ENCODE assay signal across 11 mouse cellular contexts in genomic region chr13:50031757-50032156, GRCm38 (mm10).
DNase-seq lines count a peak whose midpoint lies in the region; ATAC-seq and TF ChIP-seq lines count a peak whose summit lies in the region.
"Had no signal": no experiment of that assay in that cellular context is flagged by ENCODE, and none has a peak within 500 bp of the region (broad histone marks: within the 10 kb centered on the region; RNA-seq: fewer than 3 reads in every experiment).

No protein-coding gene starts in this region.

- H3K27ac ChIP-seq in liver, postnatal 0 days (ENCODE audit: low read depth), result no peak overlapping the region
- no peak overlapping the region for H3K27ac ChIP-seq in liver, embryonic 11.5 days (ENCODE audit: low read depth, low read length)
- H3K27ac ChIP-seq: embryonic facial prominence, embryonic 10.5 days; hindbrain, embryonic 15.5 days had no signal

- ATAC-seq in liver, postnatal 0 days, result no peak
- no peak for ATAC-seq in liver, embryonic 11.5 days (replicated peaks; ENCODE audit: low FRiP score)

- peak; percentile 17 for DNase-seq in gastrocnemius, postnatal 14 days
- no peak for DNase-seq in gastrocnemius, adult 8-10 months (ENCODE audit: low spot score in 2 of 2)
- DNase-seq in liver, postnatal 0 days, result peak; percentile 35
- no peak for DNase-seq in liver, embryonic 11.5 days (ENCODE audit: low spot score)
- DNase-seq in R1 (ENCODE audit: low read depth, low spot score), result peak; percentile 57
- DNase-seq in kidney, postnatal 4 days, result peak; percentile 14 to 33
- no peak for DNase-seq in gastrocnemius, adult 18-20 months (ENCODE audit: low spot score)
- no peak for DNase-seq in layer of hippocampus, postnatal 36 days

- no peak overlapping the region for H3K4me2 ChIP-seq in liver, postnatal 0 days (ENCODE audit: low read depth, low read length)
- no peak overlapping the region for H3K4me2 ChIP-seq in liver, embryonic 11.5 days
- H3K4me2 ChIP-seq: hindbrain, embryonic 15.5 days had no signal

- H3K4me1 ChIP-seq in liver, postnatal 0 days (ENCODE audit: insufficient read depth), result no peaks in the 10 kb centered on the region
- H3K4me1 ChIP-seq in liver, embryonic 11.5 days (replicated peaks; ENCODE audit: control insufficient read depth, insufficient read depth, low read length), result no peaks in the 10 kb centered on the region
- H3K4me1 ChIP-seq: embryonic facial prominence, embryonic 10.5 days; hindbrain, embryonic 15.5 days; megakaryocyte, embryonic 14.5 days had no signal

- no peaks in the 10 kb centered on the region for H3K36me3 ChIP-seq in liver, postnatal 0 days (replicated peaks; ENCODE audit: insufficient read depth, low read length)
- no peaks in the 10 kb centered on the region for H3K36me3 ChIP-seq in liver, embryonic 11.5 days (ENCODE audit: control insufficient read depth, insufficient read depth, low read length)
- H3K36me3 ChIP-seq: embryonic facial prominence, embryonic 10.5 days; hindbrain, embryonic 15.5 days had no signal

- H3K4me3 ChIP-seq in liver, postnatal 0 days (ENCODE audit: low read depth, low read length), result no peak overlapping the region
- no peak overlapping the region for H3K4me3 ChIP-seq in liver, embryonic 11.5 days (ENCODE audit: low read depth, low read length)
- H3K4me3 ChIP-seq: embryonic facial prominence, embryonic 10.5 days; hindbrain, embryonic 15.5 days; megakaryocyte, embryonic 14.5 days had no signal

- H3K9me3 ChIP-seq in liver, postnatal 0 days (ENCODE audit: low read length), result no peaks in the 10 kb centered on the region
- H3K9me3 ChIP-seq in liver, embryonic 11.5 days (ENCODE audit: control insufficient read depth, low read length), result no peaks in the 10 kb centered on the region
- H3K9me3 ChIP-seq: hindbrain, embryonic 15.5 days had no signal

- H3K9ac ChIP-seq in liver, postnatal 0 days (replicated peaks), result no peak overlapping the region
- no peak overlapping the region for H3K9ac ChIP-seq in liver, embryonic 11.5 days (ENCODE audit: low read depth, low read length)
- H3K9ac ChIP-seq: hindbrain, embryonic 15.5 days had no signal

- no peak for TF ChIP-seq EP300 in liver, postnatal 0 days (IDR thresholded peaks at IDR 0.05; ENCODE audit: low read depth)

- peak; percentile 63 for TF ChIP-seq CTCF in liver, postnatal 0 days (IDR thresholded peaks at IDR 0.05; ENCODE audit: low read depth)

- no peaks in the 10 kb centered on the region for H3K27me3 ChIP-seq in liver, postnatal 0 days (ENCODE audit: insufficient read depth, low read length)
- no peaks in the 10 kb centered on the region for H3K27me3 ChIP-seq in liver, embryonic 11.5 days (replicated peaks; ENCODE audit: control insufficient read depth, insufficient read depth, low read length)
- H3K27me3 ChIP-seq: hindbrain, embryonic 15.5 days; megakaryocyte, embryonic 14.5 days had no signal

- WGBS in liver, postnatal 0 days (ENCODE audit: insufficient replicate concordance), result 37% methylated on average over 1 of the region's 1 CpGs
- WGBS in liver, embryonic 11.5 days, result 39% methylated on average over 1 of the region's 1 CpGs

- intact Hi-C loops in gastrocnemius, postnatal 14 days (cut with DNase I; ENCODE audit: low total_unique reads), result no loop called here

Comparison
In these comparisons a context has a peak if more than half of its experiments do, and no peak if none do; other contexts are left out.
1. DNase-seq: peak in gastrocnemius, postnatal 14 days (single experiment), liver, postnatal 0 days (single experiment), R1 (single experiment) and kidney, postnatal 4 days (2 of 2); none in gastrocnemius, adult 8-10 months (0 of 2), liver, embryonic 11.5 days (single experiment), gastrocnemius, adult 18-20 months (single experiment) and layer of hippocampus, postnatal 36 days (0 of 2).